Mouse (Mus musculus) limb, embryonic 14.5 days (tissue): ENCODE measurements around the gene Slain2. TPM values are rescaled to one million over a fixed set of nuclear protein-coding genes. Genes with fewer than 3 reads are reported as not detected.

ENCODE experiments used
- ATAC-seq: fragments of 200-750 bp; cut with Nextera tagmentation; 2 replicates; pipeline ENCODE4 v1.8.0; 2017; ENCODE audit warnings: low read depth, moderate number of reproducible peaks, moderate TSS enrichment; ENCODE audit not compliant: low FRiP score
- DNase-seq: peaks from one replicate; pipeline ENCODE4 v3.0.0-alpha.2; 2015; ENCODE audit warnings: low spot score
- H3K27ac ChIP-seq: fragments of 300-500 bp; sonication (generic); replicated peaks from 2 replicates; pipeline ENCODE4 v1.5.1; 2014; ENCODE audit warnings: low read depth, mild to moderate bottlenecking, low read length, moderate library complexity, mixed read lengths
- H3K27me3 ChIP-seq: fragments of 300-500 bp; sonication (generic); 2 replicates; pipeline ENCODE4 v1.6.1; 2014; ENCODE audit warnings: low read length, mixed read lengths; ENCODE audit not compliant: control insufficient read depth, insufficient read depth
- H3K36me3 ChIP-seq: fragments of 300-500 bp; sonication (generic); 2 replicates; pipeline ENCODE4 v1.6.1; 2014; ENCODE audit warnings: mild to moderate bottlenecking, low read length, moderate library complexity, mixed read lengths; ENCODE audit not compliant: control insufficient read depth, insufficient read depth
- H3K4me1 ChIP-seq: fragments of 300-500 bp; sonication (generic); 2 replicates; pipeline ENCODE4 v1.6.1; 2014; ENCODE audit warnings: antibody characterized with exemption, low read length, mixed read lengths; ENCODE audit not compliant: control insufficient read depth, insufficient read depth
- H3K4me2 ChIP-seq: fragments of 300-500 bp; sonication (generic); replicated peaks from 2 replicates; pipeline ENCODE4 v1.6.1; 2014; ENCODE audit warnings: low read depth, mild to moderate bottlenecking, low read length, moderate library complexity; ENCODE audit not compliant: severe bottlenecking
- H3K4me3 ChIP-seq: fragments of 300-500 bp; sonication (generic); replicated peaks from 2 replicates; pipeline ENCODE4 v1.5.1; 2014; ENCODE audit warnings: low read length
- H3K9ac ChIP-seq: fragments of 300-500 bp; sonication (generic); 2 replicates; pipeline ENCODE4 v1.6.1; 2014; ENCODE audit warnings: mild to moderate bottlenecking, low read depth, low read length, moderate library complexity; ENCODE audit not compliant: severe bottlenecking
- H3K9me3 ChIP-seq: fragments of 300-500 bp; sonication (generic); 2 replicates; pipeline ENCODE4 v1.6.1; 2016; ENCODE audit warnings: low read length; ENCODE audit not compliant: control insufficient read depth
- POLR2A ChIP-seq: fragments of 200-500 bp; IDR thresholded peaks from 2 replicates; pipeline ENCODE4 v1.8.0; 2012; ENCODE audit warnings: inconsistent platforms, mild to moderate bottlenecking, moderate library complexity, borderline replicate concordance; ENCODE audit not compliant: insufficient read depth, insufficient read length; ENCODE audit errors: extremely low read depth
- WGBS: fragments of 180-500 bp; shearing (Covaris S2); extraction: QIAGEN DNeasy Blood & Tissue Kit; methylation state at CpG from one replicate; pipeline ENCODE4 v1.1.7; 2014; 5-methylcytosine and 5-hydroxymethylcytosine counted together
- polyA plus RNA-seq, 2 experiments: library from polyadenylated mRNA; depleted of rRNA in 1 of 2; stranded (reverse) in 1 of 2; unstranded in 1 of 2; fragments of >200 nt; fragmentation: Nextera tagmentation in 1 of 2; extraction: Ambion mirVana in 1 of 2; gene quantifications; 2 replicates each; pipeline versions ENCODE4 v1.2.1 to v1.2.3; 2012 to 2014

The Slain2 gene
- polyA plus RNA-seq, 2 experiments = 24.2 to 28.0 TPM

DNA sequence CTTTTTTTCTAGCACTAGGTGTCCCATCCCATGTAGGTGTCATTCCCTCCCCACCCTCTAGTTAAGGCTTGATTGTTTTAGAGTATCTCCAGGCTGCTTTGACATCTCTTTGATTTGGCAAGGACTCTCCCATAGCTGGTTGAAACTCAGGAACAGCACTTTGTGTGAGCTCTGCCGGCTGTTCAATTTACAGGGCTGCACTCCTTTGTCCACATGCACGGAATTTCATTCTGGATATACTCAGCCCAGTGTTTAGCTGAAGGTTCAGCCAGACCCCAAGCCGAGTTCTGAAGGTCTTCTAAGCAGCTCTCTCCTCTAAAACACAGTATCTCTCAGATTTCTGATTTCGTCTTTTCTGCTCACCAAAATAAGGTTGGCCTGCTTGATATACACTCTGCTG lies 58.3 kb downstream of the Slain2 start:
- DNase-seq = no peak
- Histone ChIP-seq H3K27ac (no peak overlapping the region), H3K4me2 (no peak overlapping the region), H3K9me3 (no peaks in the 10 kb centered on the region), H3K9ac (no peak overlapping the region), H3K36me3 (peaks cover 58% of the 10 kb centered on the region), H3K27me3 (no peaks in the 10 kb centered on the region), H3K4me3 (no peak overlapping the region), H3K4me1 (no peaks in the 10 kb centered on the region)
- no peak for ATAC-seq
- TF ChIP-seq POLR2A = no peak
- 65% methylated on average over 4 of the region's 4 CpGs for WGBS

DNA sequence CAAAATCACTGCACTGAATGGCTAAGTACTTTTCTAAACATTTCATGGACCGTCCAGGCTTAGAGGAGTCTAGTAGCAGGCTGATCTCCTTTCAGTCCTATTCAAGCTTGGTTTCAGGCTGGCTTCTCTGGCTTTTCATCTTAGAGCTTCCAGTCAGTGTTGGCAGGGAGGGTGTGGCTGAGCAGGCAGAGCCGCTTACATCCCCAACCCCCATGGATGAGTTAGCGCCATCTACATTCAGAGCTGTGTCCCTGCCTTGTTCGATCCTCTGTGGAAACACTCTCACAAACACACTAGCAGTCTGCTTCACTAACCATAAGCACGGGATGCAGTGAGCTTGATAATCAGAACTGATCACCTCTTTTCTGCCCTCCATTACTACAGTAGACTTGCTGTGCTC lies 58.8 kb downstream of the Slain2 start:
- WGBS = 70% methylated on average over 5 of the region's 5 CpGs
- TF ChIP-seq POLR2A = no peak
- DNase-seq (no peak), ATAC-seq (no peak)
- H3K4me3 ChIP-seq = no peak overlapping the region
- H3K9me3 ChIP-seq = no peaks in the 10 kb centered on the region
- no peaks in the 10 kb centered on the region for H3K4me1 ChIP-seq
- no peaks in the 10 kb centered on the region for H3K27me3 ChIP-seq
- no peak overlapping the region for H3K4me2 ChIP-seq
- H3K36me3 ChIP-seq = peaks cover 57% of the 10 kb centered on the region
- H3K9ac ChIP-seq = no peak overlapping the region
- no peak overlapping the region for H3K27ac ChIP-seq

DNA sequence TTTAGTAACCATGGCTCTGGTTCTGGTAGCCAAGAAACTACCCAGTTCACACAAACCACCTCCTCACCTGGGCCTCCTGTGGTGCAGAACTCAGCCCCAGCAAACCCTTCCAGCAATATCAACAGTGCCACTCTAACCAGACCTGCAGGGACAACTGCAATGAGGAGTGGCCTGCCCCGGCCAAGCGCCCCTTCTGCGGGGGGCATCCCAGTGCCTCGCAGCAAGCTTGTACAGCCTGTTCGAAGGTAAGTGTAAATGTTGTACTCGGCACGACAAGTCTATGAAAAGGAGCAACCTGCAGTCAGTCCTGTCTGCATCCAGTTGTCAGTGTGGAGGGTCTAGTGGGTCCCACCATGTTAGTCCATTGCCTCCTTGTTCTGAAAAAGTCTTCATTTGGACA lies 60.5 kb downstream of the Slain2 start, which contains the start of gene Gm10135:
Gene Gm10135, minus strand, starts transcription at position 101 of the 400 bp plus-strand sequence.
- H3K9me3 ChIP-seq = no peaks in the 10 kb centered on the region
- no peak within 1 kb of the TSS for H3K4me3 ChIP-seq
- peaks cover 48% of the 10 kb centered on the region for H3K36me3 ChIP-seq
- H3K4me1 ChIP-seq = no peaks in the 10 kb centered on the region
- 94% methylated on average over 7 of the region's 7 CpGs for WGBS
- H3K4me2 ChIP-seq = no peak within 1 kb of the TSS
- no peak within 1 kb of the TSS for H3K27ac ChIP-seq
- no peak within 1 kb of the TSS for H3K9ac ChIP-seq
- ATAC-seq (no peak), DNase-seq (no peak)
- H3K27me3 ChIP-seq = no peaks in the 10 kb centered on the region
- no peak for TF ChIP-seq POLR2A

DNA sequence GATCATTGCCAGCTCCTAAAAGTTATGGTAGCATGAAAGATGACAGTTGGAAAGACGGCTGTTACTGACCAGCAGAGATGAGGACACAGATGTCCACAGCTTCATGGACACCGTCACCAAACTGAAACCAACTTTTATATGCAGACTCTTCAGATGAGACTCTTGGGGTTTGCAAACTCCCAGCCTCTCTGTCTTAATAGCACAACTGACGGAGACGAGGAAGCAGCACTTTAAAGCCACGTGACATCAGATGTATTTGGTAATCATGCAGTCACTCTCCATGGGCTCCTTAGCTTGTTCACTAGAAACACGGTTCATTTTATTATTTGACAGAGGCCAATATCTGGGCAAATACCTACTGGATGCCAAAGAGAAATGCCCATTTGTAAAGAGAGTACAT lies 61.9 kb downstream of the Slain2 start:
- Histone ChIP-seq H3K9me3 (no peaks in the 10 kb centered on the region), H3K4me1 (no peaks in the 10 kb centered on the region), H3K27ac (no peak overlapping the region), H3K4me2 (no peak overlapping the region), H3K36me3 (peaks cover 50% of the 10 kb centered on the region), H3K4me3 (no peak overlapping the region), H3K9ac (no peak overlapping the region), H3K27me3 (no peaks in the 10 kb centered on the region)
- ATAC-seq (no peak), DNase-seq (no peak)
- 80% methylated on average over 6 of the region's 6 CpGs for WGBS
- TF ChIP-seq POLR2A = no peak

DNA sequence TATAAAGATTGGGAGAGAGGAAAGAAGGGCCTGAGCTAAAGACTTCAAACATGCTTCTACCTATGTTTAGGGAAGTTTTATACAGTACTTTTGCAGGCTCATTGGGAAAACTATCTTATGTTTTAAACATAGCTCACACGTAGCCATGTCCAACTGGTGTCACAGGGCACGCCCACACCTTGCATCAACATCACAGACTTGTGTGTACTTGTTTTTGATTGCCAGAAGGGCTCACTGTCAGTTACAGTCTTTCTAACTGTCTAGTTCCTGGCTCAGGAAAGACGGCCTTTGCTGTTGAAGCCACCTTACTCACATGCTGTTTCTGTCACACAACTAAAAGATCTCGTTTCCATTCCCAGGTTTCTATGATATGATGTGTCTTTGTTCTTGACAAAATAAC lies 62.4 kb downstream of the Slain2 start:
- Histone ChIP-seq H3K27me3 (no peaks in the 10 kb centered on the region), H3K4me2 (no peak overlapping the region), H3K9ac (no peak overlapping the region), H3K36me3 (peaks cover 50% of the 10 kb centered on the region), H3K9me3 (no peaks in the 10 kb centered on the region), H3K4me3 (no peak overlapping the region), H3K4me1 (no peaks in the 10 kb centered on the region), H3K27ac (no peak overlapping the region)
- no peak for TF ChIP-seq POLR2A
- 80% methylated on average over 4 of the region's 4 CpGs for WGBS
- no peak for ATAC-seq
- no peak for DNase-seq

DNA sequence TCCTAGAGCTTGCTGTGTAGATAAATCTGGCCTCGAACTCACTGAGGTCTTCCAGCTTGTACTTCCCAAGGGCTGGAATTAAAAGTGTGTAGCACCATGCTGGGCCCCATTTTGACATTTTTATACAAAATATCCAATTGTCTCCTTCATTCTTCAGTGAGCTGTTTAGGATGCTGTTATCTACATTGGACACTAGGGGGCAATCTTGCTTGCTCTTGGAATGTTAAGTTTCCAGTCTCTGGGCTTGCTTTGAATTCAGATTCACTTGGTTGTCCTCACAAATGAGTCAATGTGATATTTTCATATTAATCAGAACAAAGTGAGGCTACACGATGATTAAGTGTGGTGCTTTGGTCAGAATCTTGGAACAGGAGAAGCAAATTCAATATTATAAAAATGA lies 70.0 kb downstream of the Slain2 start:
- H3K27ac ChIP-seq = no peak overlapping the region
- WGBS = 4% methylated on average over 2 of the region's 2 CpGs
- H3K4me2 ChIP-seq = no peak overlapping the region
- DNase-seq = peak; percentile 74
- TF ChIP-seq POLR2A = no peak
- no peaks in the 10 kb centered on the region for H3K27me3 ChIP-seq
- H3K4me1 ChIP-seq = 0 out of 2 replicates have a peak, but pooled peaks cover 2% of the 10 kb centered on the region
- H3K9ac ChIP-seq = no peak overlapping the region
- no peaks in the 10 kb centered on the region for H3K9me3 ChIP-seq
- H3K4me3 ChIP-seq = no peak overlapping the region
- peaks cover 9% of the 10 kb centered on the region; the same call in 1 of the 2 replicates for H3K36me3 ChIP-seq
- ATAC-seq = no peak
